Mouse (Mus musculus): Measurements from ENCODE around the gene Mgmt. TPM values are rescaled to one million over a fixed set of nuclear protein-coding genes. Genes with fewer than 3 reads are reported as not detected.

Gene Mgmt
- polyA plus RNA-seq, 1 experiment from 2014 or later: 6.1 TPM

- Histone ChIP-seq H3K9me3 (no peaks in the 10 kb centered on the region), H3K4me1 (no peaks in the 10 kb centered on the region), H3K27me3 (ENCODE audit: insufficient read depth, poor library complexity, severe bottlenecking) (peaks cover 19% of the 10 kb centered on the region; the same call in 1 of the 2 replicates), H3K4me3 (no peak overlapping the region), H3K36me3 (no peaks in the 10 kb centered on the region), H3K27ac (no peak overlapping the region)
- no peak for DNase-seq (ENCODE audit: low spot score)
- WGBS: 79% methylated on average over 10 of the region's 10 CpGs
Measured at GRCm38 (mm10) chr7:137102606-137103195, 208.3 kb downstream of the Mgmt start.

GRCm38 (mm10) chr7:137112101-137112500 is 217.7 kb downstream of the Mgmt start:
- H3K36me3 ChIP-seq: no peaks in the 10 kb centered on the region; the same call in 1 of the 2 replicates
- no peaks in the 10 kb centered on the region for H3K27me3 ChIP-seq (ENCODE audit: insufficient read depth, poor library complexity, severe bottlenecking)
- no peak overlapping the region for H3K27ac ChIP-seq
- 87% methylated on average over 4 of the region's 4 CpGs for WGBS
- H3K9me3 ChIP-seq: peaks cover 6% of the 10 kb centered on the region
- no peak for DNase-seq (ENCODE audit: low spot score)
- no peak overlapping the region for H3K4me3 ChIP-seq
- no peaks in the 10 kb centered on the region for H3K4me1 ChIP-seq

DNA sequence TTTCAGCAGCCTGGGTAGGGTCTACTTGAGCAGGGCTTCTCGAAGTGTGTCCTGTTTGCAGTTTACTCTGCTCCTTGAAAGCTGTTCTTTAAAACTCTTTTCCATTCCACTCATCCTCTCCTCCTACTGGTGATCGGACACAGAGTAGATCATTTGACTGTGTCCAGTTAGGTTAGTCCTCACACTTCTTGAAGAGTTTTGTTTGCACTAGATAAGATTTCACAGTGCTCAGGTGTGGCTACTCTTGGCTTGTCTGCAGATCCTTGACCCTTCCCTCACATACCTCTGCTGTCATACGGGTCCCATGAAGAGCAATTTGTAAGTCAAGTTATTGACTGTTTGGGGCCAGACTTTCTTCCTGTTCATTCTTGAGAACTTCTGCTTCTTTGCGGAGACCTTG is 221.8 kb downstream of the Mgmt start:
- no peaks in the 10 kb centered on the region; the same call in 1 of the 2 replicates for H3K36me3 ChIP-seq
- H3K27ac ChIP-seq: no peak overlapping the region
- H3K4me1 ChIP-seq: peaks cover 3% of the 10 kb centered on the region; the same call in 1 of the 2 replicates
- H3K27me3 ChIP-seq (ENCODE audit: insufficient read depth, poor library complexity, severe bottlenecking): peaks cover 5% of the 10 kb centered on the region; the same call in 1 of the 2 replicates
- peaks cover 6% of the 10 kb centered on the region for H3K9me3 ChIP-seq
- 73% methylated on average over 4 of the region's 4 CpGs for WGBS
- H3K4me3 ChIP-seq: no peak overlapping the region
- no peak for DNase-seq (ENCODE audit: low spot score)

DNA sequence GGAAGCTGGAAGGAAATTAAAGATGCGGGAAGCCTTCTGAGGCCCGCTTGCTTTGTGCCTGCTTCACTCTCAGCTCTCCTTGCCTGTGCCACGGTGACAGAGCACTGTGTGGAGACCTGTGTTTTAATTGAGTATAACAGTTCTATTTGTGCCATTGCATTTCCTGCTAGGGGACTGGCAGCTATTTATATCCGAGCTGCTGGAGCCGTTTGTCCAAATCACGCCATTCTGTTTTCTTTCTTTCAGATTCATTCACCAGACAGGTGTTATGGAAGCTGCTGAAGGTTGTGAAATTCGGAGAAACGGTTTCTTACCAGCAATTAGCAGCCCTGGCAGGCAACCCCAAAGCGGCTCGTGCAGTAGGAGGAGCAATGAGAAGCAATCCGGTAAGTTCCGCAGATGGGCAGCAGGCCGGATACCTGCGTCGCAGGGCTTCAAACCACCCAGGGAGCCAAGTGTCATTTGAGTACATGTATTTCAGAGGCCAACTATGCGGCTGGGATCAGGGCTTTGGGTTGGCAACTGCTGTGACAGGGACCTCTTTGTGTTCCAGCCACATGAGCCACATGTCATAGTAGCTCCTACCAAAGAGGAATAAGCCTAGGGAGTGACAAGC is 226.9 kb downstream of the Mgmt start:
- Histone ChIP-seq H3K27ac (no peak overlapping the region), H3K27me3 (ENCODE audit: insufficient read depth, poor library complexity, severe bottlenecking) (peaks cover 15% of the 10 kb centered on the region; the same call in 1 of the 2 replicates), H3K4me1 (peaks cover 9% of the 10 kb centered on the region; the same call in 1 of the 2 replicates), H3K36me3 (no peaks in the 10 kb centered on the region), H3K9me3 (no peaks in the 10 kb centered on the region), H3K4me3 (no peak overlapping the region)
- no peak for DNase-seq (ENCODE audit: low spot score)
- 70% methylated on average over 16 of the region's 16 CpGs for WGBS

DNA sequence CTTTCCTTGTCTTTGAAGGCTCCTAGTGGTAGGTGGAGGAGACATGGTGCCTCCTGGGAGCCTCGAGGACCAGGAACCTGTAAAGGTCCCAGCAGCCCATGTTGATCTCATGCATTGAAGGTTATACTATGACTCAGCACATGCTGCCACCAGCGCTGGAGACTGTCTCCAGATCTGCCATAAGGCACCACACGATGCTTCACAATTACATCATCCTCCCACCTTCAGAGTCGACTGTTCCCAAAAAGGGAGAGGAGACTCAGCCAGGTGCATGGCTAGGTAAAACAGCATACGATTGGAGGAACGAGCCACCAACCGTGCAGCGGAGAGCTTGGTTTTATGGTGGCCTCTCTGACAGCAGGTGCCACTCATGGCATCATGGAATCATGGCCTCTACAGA is 234.3 kb downstream of the Mgmt start:
- 88% methylated on average over 8 of the region's 8 CpGs for WGBS
- H3K27me3 ChIP-seq (ENCODE audit: insufficient read depth, poor library complexity, severe bottlenecking): 0 out of 2 replicates have a peak, but pooled peaks cover 22% of the 10 kb centered on the region

GRCm38 (mm10) chr7:137130211-137130610 is 235.8 kb downstream of the Mgmt start:
- Histone ChIP-seq H3K4me1 (peaks cover 25% of the 10 kb centered on the region), H3K4me3 (no peak overlapping the region), H3K9me3 (no peaks in the 10 kb centered on the region), H3K36me3 (no peaks in the 10 kb centered on the region), H3K27ac (no peak overlapping the region), H3K27me3 (ENCODE audit: insufficient read depth, poor library complexity, severe bottlenecking) (0 out of 2 replicates have a peak, but pooled peaks cover 16% of the 10 kb centered on the region)
- no peak for DNase-seq (ENCODE audit: low spot score)
- WGBS: 84% methylated on average over 10 of the region's 10 CpGs

More for the DNA sequence above, 234.3 kb downstream of the Mgmt start:
- Histone ChIP-seq H3K9me3 (no peaks in the 10 kb centered on the region), H3K4me1 (peaks cover 23% of the 10 kb centered on the region), H3K27ac (no peak overlapping the region), H3K4me3 (no peak overlapping the region), H3K36me3 (no peaks in the 10 kb centered on the region)
- no peak for DNase-seq (ENCODE audit: low spot score)

- H3K27me3 ChIP-seq (ENCODE audit: insufficient read depth, poor library complexity, severe bottlenecking): 0 out of 2 replicates have a peak, but pooled peaks cover 16% of the 10 kb centered on the region
Measured at GRCm38 (mm10) chr7:137131957-137132356, 237.5 kb downstream of the Mgmt start.

DNA sequence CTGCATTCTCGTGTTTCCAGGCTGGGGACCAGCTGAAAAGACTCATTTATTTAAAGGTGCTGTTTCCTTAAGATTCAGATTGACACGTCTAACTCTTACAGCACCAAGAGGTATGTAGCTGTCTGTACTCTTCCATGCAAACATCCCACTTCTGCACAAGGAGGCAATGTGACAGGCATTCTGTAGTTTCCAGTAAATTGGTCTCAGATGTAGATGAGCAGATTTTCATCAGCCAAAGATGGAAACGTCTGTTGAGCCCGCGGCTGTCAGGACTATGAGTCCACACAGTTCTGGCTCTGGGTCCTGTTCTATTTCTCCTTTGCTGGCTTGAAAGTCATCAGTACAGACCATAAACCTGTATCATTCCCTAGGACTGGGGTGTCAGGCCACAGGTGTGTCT is 243.7 kb downstream of the Mgmt start:
- WGBS: 69% methylated on average over 5 of the region's 5 CpGs
- Histone ChIP-seq H3K27me3 (ENCODE audit: insufficient read depth, poor library complexity, severe bottlenecking) (peaks cover 4% of the 10 kb centered on the region; the same call in 1 of the 2 replicates), H3K27ac (no peak overlapping the region), H3K9me3 (no peaks in the 10 kb centered on the region), H3K4me1 (0 out of 2 replicates have a peak, but pooled peaks cover 5% of the 10 kb centered on the region), H3K36me3 (no peaks in the 10 kb centered on the region), H3K4me3 (no peak overlapping the region)
- DNase-seq (ENCODE audit: low spot score): no peak

More at GRCm38 (mm10) chr7:137131957-137132356, 237.5 kb downstream of the Mgmt start:
- no peak for DNase-seq (ENCODE audit: low spot score)
- H3K27ac ChIP-seq: no peak overlapping the region
- H3K4me1 ChIP-seq: peaks cover 25% of the 10 kb centered on the region
- no peaks in the 10 kb centered on the region for H3K9me3 ChIP-seq
- no peak overlapping the region for H3K4me3 ChIP-seq
- 21% methylated on average over 5 of the region's 5 CpGs for WGBS
- no peaks in the 10 kb centered on the region for H3K36me3 ChIP-seq

GRCm38 (mm10) chr7:137140321-137140720 is 245.9 kb downstream of the Mgmt start:
- no peak overlapping the region for H3K4me3 ChIP-seq
- no peaks in the 10 kb centered on the region for H3K9me3 ChIP-seq
- no peaks in the 10 kb centered on the region for H3K4me1 ChIP-seq
- no peaks in the 10 kb centered on the region for H3K36me3 ChIP-seq
- 66% methylated on average over 7 of the region's 7 CpGs for WGBS
- no peak overlapping the region for H3K27ac ChIP-seq
- no peak for DNase-seq (ENCODE audit: low spot score)
- peaks cover 4% of the 10 kb centered on the region; the same call in 1 of the 2 replicates for H3K27me3 ChIP-seq (ENCODE audit: insufficient read depth, poor library complexity, severe bottlenecking)

- no peaks in the 10 kb centered on the region for H3K36me3 ChIP-seq
- DNase-seq (ENCODE audit: low spot score): no peak
- no peaks in the 10 kb centered on the region for H3K4me1 ChIP-seq
- H3K9me3 ChIP-seq: no peaks in the 10 kb centered on the region
- WGBS: 53% methylated on average over 3 of the region's 3 CpGs
- no peak overlapping the region for H3K4me3 ChIP-seq
- H3K27ac ChIP-seq: no peak overlapping the region
- H3K27me3 ChIP-seq (ENCODE audit: insufficient read depth, poor library complexity, severe bottlenecking): peaks cover 4% of the 10 kb centered on the region; the same call in 1 of the 2 replicates
Measured at GRCm38 (mm10) chr7:137141386-137141785, 247.0 kb downstream of the Mgmt start.

DNA sequence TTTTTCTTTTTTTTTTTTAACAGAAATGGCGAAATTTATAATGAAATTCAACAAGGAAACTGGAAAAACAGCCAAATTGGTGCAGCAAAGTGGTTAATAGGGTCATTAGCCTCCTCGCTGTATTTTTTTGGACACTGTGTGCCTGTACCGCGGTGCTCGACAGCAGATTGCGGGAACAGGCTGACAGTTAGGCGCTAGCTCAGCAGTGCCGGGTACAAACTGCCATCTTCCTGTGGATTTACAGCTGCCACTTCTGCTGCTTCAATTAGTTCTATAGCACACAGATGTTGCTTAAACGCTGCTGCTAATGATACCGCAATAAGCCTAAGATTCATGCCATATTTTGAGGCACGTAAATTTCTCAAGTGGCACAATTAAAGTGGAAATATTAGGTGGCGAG is 252.7 kb downstream of the Mgmt start:
- 83% methylated on average over 12 of the region's 12 CpGs for WGBS
- no peak overlapping the region for H3K27ac ChIP-seq
- no peaks in the 10 kb centered on the region for H3K9me3 ChIP-seq
- H3K4me3 ChIP-seq: no peak overlapping the region
- no peak for DNase-seq (ENCODE audit: low spot score)
- H3K27me3 ChIP-seq (ENCODE audit: insufficient read depth, poor library complexity, severe bottlenecking): peaks cover 6% of the 10 kb centered on the region; the same call in 1 of the 2 replicates
- no peaks in the 10 kb centered on the region for H3K4me1 ChIP-seq
- H3K36me3 ChIP-seq: no peaks in the 10 kb centered on the region

DNA sequence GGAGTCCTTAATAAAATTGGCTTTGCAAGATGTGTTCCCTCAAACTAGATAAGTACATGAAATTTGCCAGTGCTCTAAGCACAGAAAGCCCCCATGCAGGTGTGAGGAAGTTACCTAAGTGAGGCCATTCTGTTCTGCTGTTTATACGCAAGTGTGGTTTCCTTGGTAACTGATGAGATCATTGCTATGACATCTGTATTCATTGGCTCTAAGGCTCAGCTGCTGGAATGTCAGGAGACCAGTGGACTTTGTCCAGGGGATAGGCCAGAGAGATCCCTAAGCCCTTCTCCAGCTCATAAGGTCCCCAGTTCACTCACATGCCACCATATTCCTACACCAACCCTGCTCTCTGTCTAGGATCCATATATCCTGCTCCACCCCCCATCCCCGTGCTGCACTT is 257.4 kb downstream of the Mgmt start:
- Histone ChIP-seq H3K4me3 (no peak overlapping the region), H3K27ac (no peak overlapping the region), H3K27me3 (ENCODE audit: insufficient read depth, poor library complexity, severe bottlenecking) (peaks cover 4% of the 10 kb centered on the region; the same call in 1 of the 2 replicates), H3K36me3 (no peaks in the 10 kb centered on the region), H3K4me1 (no peaks in the 10 kb centered on the region), H3K9me3 (no peaks in the 10 kb centered on the region)
- DNase-seq (ENCODE audit: low spot score): no peak
- 82% methylated on average over 2 of the region's 2 CpGs for WGBS

DNA sequence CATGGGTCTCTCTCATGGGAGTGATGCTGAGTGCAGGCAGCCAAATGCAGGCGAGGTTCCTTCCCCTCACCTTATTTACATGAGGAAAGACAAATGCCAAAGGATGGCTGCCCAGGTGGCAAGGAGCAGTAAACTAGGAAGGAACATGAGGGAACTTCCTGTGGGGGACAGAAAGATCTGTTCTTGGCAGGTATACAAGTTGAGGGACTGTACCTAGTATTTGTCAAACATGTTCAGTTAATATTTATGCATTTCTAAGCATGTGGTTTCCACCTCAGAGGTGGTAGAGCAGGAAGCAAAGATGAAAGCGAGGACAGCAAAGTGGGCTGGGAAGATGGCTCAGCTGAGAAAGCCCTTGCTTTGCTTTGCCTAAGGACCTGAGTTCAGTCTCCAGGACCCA is 260.2 kb downstream of the Mgmt start:
- Histone ChIP-seq H3K27ac (no peak overlapping the region), H3K27me3 (ENCODE audit: insufficient read depth, poor library complexity, severe bottlenecking) (peaks cover 2% of the 10 kb centered on the region; the same call in 1 of the 2 replicates), H3K36me3 (no peaks in the 10 kb centered on the region), H3K9me3 (no peaks in the 10 kb centered on the region), H3K4me1 (no peaks in the 10 kb centered on the region), H3K4me3 (no peak overlapping the region)
- 71% methylated on average over 2 of the region's 2 CpGs for WGBS
- no peak for DNase-seq (ENCODE audit: low spot score)

Measured in heart, embryonic 10.5 days (tissue).